Mouse (Mus musculus) WW6 (cell line): ENCODE measurements at regions not wholly inside any gene's neighbourhood (a gene's known extent, or its start where the extent isn't known, plus 50 kb on each side); places are given as distances from the start of the nearest gene placed in this dataset.
A peak's percentile ranks its signal among the peaks of the same experiment; 100 is the strongest.

Experiments
- DNase-seq: peaks from one replicate; pipeline ENCODE4 v3.0.0-alpha.2; 2013; ENCODE audit warnings: low read depth, low spot score

- DNase-seq, result no peak
Observed at GRCm38 (mm10) chr16:75487915-75488314, 97.9 kb downstream of the Lipi start.

GRCm38 (mm10) chr16:75483878-75484277, 102.0 kb downstream of the Lipi start:
- no peak for DNase-seq

- DNase-seq, result no peak
Observed at GRCm38 (mm10) chr16:75465420-75465975, 120.4 kb downstream of the Lipi start.

- no peak for DNase-seq
Observed at GRCm38 (mm10) chr16:75462136-75462535, 123.7 kb downstream of the Lipi start.

GRCm38 (mm10) chr16:75446901-75447514, 138.9 kb downstream of the Lipi start:
- DNase-seq, result peak; percentile 14

GRCm38 (mm10) chr16:75439296-75439695, 146.6 kb downstream of the Lipi start:
- DNase-seq, result no peak

GRCm38 (mm10) chr16:75433227-75433626, 152.6 kb downstream of the Lipi start:
- no peak for DNase-seq

GRCm38 (mm10) chr16:75384526-75385222, 201.2 kb downstream of the Lipi start:
- DNase-seq, result no peak

GRCm38 (mm10) chr16:75381191-75381590, 204.7 kb downstream of the Lipi start:
- DNase-seq, result no peak

GRCm38 (mm10) chr16:75369700-75370099, 216.2 kb downstream of the Lipi start:
- no peak for DNase-seq

- no peak for DNase-seq
Observed at GRCm38 (mm10) chr16:75366727-75367126, 219.1 kb downstream of the Lipi start.

GRCm38 (mm10) chr16:75365361-75365994, 220.4 kb downstream of the Lipi start:
- no peak for DNase-seq

GRCm38 (mm10) chr16:75362095-75362494, 223.8 kb downstream of the Lipi start:
- DNase-seq, result no peak

GRCm38 (mm10) chr16:75360791-75361190, 225.1 kb downstream of the Lipi start:
- DNase-seq, result no peak

GRCm38 (mm10) chr16:75353394-75353793, 232.5 kb downstream of the Lipi start:
- no peak for DNase-seq

GRCm38 (mm10) chr16:75344201-75344927, 241.5 kb downstream of the Lipi start:
- no peak for DNase-seq

- DNase-seq, result no peak
Observed at GRCm38 (mm10) chr16:75343028-75343901, 242.6 kb downstream of the Lipi start.

- no peak for DNase-seq
Observed at GRCm38 (mm10) chr16:75334228-75334627, 251.6 kb downstream of the Lipi start.

GRCm38 (mm10) chr16:75333750-75334149, 252.1 kb downstream of the Lipi start:
- DNase-seq, result no peak

GRCm38 (mm10) chr16:75332853-75333252, 253.0 kb downstream of the Lipi start:
- DNase-seq, result no peak

- DNase-seq, result no peak
Observed at GRCm38 (mm10) chr16:75325296-75325695, 260.6 kb downstream of the Lipi start.
